Mouse (Mus musculus) left cerebral cortex, adult 11 months (tissue): Measurements from ENCODE around the gene Eno3.

Source experiments
- DNase-seq: peaks from one replicate; pipeline ENCODE4 v3.0.0; 2022; ENCODE audit warnings: low spot score

The Eno3 gene

GRCm38 (mm10) chr11:70644564-70645103 lies 12.4 kb upstream of the Eno3 start:
- no peak for DNase-seq

DNA sequence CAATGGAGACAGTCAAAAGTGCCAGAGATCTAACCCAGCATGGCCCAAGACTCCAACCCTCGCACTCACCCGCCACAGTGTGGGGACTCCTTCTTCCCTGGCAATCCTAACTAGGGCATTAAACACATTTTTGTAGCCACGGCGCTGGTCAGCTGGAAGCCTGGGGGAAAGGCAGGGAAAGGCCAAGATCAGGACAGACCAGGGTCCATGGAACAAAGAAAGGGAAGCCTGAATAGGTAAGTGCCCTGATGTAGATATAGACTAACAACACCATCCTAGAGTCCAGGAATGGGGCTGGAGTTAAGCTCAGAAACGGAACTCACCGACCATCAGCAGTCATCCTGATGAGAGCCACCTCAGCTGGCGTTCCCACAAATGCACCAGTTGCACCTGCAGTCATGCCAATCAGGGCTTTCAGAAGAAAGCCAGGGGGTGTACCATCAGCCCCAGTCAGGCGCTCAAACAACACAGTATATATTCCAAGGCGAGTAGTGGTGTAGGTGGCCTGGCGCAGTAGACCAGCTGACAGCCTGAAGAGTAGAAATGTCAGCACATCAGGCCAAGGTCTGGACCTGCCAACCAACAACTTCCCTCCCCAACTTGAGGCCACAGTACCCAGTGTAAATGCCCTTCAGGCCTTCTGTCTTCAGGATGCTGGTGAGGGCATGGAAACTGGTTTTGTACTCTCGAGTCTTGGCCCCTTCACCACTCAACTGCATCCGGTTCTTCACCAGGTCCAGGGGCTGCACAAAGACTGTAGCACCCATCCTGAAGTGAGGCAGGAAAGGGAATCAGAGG lies 11.3 kb upstream of the Eno3 start:
- no peak for DNase-seq

GRCm38 (mm10) chr11:70646259-70646555 lies 10.8 kb upstream of the Eno3 start:
- no peak for DNase-seq

- DNase-seq = peak; percentile 95
These were observed 10.0 kb upstream of the Eno3 start, which contains the start of the genes Rnf167 and Slc25a11 for GRCm38 (mm10) chr11:70646691-70647650. Gene Rnf167 (plus strand): TSS chr11:70647235. Gene Slc25a11 (minus strand): TSS chr11:70647479.

GRCm38 (mm10) chr11:70647716-70648420 lies 9.1 kb upstream of the Eno3 start:
- DNase-seq = no peak

- DNase-seq = no peak
These were observed 8.5 kb upstream of the Eno3 start for GRCm38 (mm10) chr11:70648512-70648911.

DNA sequence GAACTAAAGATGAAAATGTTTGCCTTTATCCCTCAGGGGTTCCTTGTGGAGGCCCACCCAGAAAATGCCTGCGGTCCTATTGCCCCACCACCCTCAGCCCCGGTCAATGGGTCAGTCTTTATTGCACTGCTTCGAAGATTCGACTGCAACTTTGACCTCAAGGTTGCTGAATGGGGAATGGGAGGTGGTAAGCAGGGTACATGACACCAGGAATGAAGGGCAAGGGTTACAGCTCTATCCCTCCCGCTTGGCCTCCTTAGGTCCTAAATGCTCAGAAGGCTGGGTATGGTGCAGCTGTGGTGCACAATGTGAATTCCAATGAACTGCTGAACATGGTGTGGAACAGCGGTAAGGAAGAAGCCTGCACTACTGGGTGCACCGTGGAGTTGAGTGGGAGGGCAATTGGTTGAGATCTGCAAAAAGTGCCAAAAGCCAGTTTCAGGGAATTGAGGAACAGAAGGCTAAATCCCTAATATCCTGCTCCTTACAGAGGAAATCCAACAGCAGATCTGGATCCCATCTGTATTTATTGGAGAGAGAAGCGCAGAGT lies 7.7 kb upstream of the Eno3 start:
- DNase-seq = no peak

GRCm38 (mm10) chr11:70650322-70651175 lies 6.5 kb upstream of the Eno3 start:
- no peak for DNase-seq

- no peak for DNase-seq
These were observed 5.6 kb upstream of the Eno3 start for GRCm38 (mm10) chr11:70651391-70651790.

GRCm38 (mm10) chr11:70652029-70652883 lies 4.7 kb upstream of the Eno3 start:
- no peak for DNase-seq

GRCm38 (mm10) chr11:70652884-70653344 lies 4.1 kb upstream of the Eno3 start:
- no peak for DNase-seq

- DNase-seq = no peak
These were observed 3.4 kb upstream of the Eno3 start for GRCm38 (mm10) chr11:70653345-70654197.

DNA sequence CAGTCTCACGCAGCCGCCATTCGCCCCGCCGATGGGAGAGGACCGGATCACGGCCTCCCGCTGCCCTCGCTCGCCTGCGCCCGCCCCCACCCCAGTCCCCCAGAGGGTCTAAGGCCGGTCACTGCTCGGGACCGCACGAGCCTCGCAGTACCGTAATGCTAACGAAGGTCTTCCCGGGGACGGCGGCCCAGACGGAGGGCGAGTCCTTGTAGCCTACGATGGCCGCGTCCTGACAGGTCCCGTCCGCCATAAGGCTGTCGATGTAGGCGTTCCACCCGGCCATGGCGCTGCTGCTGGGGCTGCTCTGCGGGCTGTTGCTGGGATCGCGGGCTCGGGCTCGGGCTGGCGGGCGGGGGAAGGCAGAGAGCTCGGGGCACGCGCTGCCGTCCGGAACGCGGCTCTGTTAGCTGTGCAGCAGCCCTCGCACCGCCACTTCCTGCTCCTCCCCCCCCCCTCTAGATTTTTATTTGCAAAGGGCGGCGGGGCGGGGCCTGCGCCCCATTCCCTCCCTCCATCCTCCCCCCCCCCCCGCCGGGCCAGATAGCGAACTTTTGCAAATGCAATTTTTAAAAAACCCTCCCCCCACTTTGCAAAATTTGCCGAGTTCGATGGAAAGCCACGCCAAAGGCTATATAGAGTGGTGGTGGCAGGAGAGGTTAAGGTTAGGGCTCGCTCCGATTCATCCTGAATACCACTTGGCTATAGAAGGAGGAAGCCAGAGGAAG lies 2.6 kb upstream of the Eno3 start, which contains the start of gene Pfn1:
Pfn1 (minus strand) TSS at position 447 of the 725 bp plus-strand sequence.
- DNase-seq = peak; percentile 54

- DNase-seq = no peak
These were observed 2.0 kb upstream of the Eno3 start for GRCm38 (mm10) chr11:70654923-70655570.

DNA sequence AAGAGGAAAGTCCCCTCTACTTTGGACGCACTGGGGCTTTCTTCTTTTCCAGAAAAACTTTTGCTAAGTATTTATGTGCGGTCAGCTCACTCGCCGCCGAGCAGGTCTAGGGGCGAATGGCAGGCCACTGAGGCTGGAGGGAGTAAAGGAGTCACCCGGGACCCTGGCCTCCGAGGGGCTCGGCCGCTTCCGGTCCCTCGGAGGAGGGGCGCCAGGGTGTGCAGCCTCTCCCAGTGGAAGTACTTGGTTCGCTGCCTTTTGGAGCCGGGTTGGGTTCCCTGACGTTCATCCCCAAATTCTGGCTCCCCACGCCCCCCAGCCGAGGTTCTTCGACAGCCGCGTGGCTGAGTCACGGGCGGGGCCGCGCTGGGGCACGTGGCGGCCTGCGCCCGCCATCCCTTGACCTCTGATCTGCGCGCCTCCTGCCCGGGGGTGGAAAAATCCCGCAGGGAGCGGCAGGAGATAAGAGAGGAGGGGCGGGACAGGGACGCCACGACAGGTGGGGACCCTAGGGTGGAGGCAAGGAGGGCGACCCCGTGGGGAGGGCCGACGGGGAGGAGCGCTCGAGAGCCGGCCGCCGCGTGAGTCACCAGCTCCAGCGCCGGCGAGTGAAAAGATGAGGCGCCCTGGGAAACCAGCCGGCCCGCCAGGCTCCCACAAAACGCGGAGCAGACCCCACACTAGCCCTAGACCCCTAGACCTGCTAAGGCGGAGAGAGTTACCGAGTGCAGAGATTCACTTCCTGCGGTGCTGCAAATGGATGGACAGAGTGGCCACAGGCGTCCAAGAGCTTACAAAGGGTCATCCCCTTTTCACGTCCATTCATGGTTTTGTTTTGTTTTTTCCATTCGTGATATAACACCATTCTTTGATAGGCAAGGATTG lies 1.2 kb upstream of the Eno3 start:
- no peak for DNase-seq

DNA sequence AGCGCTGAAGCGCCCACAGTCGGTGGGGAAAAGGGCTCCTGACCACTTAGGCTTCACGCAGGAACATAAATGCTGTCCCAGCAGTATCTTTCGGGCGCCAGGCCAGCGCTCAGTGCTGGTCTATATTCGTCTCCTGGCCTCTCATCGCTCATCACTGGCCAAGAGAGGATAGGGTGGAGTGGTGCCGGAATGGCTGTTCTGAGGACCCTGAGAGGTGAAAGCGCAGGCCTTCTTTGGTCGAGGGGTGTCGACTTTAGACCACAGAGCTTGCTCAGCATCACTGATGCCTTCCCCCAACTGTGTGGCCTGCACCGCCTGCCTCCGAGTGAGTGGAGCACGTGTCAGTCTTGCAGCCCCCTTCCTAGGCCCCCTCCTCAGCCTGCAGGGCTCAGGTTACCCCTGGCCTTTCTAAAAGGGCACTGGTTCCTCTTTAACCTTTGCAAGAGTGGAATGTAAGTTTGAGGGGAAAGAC lies 510 bp upstream of the Eno3 start:
- no peak for DNase-seq
